Mouse (Mus musculus) forebrain, embryonic 15.5 days (tissue): ENCODE data around the gene Epor. TPM values are rescaled to one million over a fixed set of nuclear protein-coding genes. Genes with fewer than 3 reads are reported as not detected.

Experiments used
- ATAC-seq: fragments of 200-750 bp; cut with Nextera tagmentation; replicated peaks from 2 replicates; pipeline ENCODE4 v1.8.0; 2017; ENCODE audit warnings: mild to moderate bottlenecking, moderate TSS enrichment, moderate library complexity
- H3K27ac ChIP-seq: fragments of 300-500 bp; sonication (generic); replicated peaks from 2 replicates; pipeline ENCODE4 v1.5.1; 2015; ENCODE audit warnings: mild to moderate bottlenecking, inconsistent platforms
- H3K27me3 ChIP-seq: fragments of 300-500 bp; sonication (generic); 2 replicates; pipeline ENCODE4 v1.6.1; 2015; ENCODE audit warnings: inconsistent platforms
- H3K36me3 ChIP-seq: fragments of 300-500 bp; sonication (generic); 2 replicates; pipeline ENCODE4 v1.6.1; 2015; ENCODE audit warnings: mild to moderate bottlenecking, inconsistent platforms
- H3K4me1 ChIP-seq: fragments of 300-500 bp; sonication (generic); 2 replicates; pipeline ENCODE4 v1.6.1; 2015; ENCODE audit warnings: inconsistent platforms
- H3K4me2 ChIP-seq: fragments of 300-500 bp; sonication (generic); replicated peaks from 2 replicates; pipeline ENCODE4 v1.6.1; 2015; ENCODE audit warnings: mild to moderate bottlenecking, inconsistent platforms
- H3K4me3 ChIP-seq: fragments of 300-500 bp; sonication (generic); 2 replicates; pipeline ENCODE4 v1.5.1; 2015; ENCODE audit warnings: mild to moderate bottlenecking, inconsistent platforms
- H3K9ac ChIP-seq: fragments of 300-500 bp; sonication (generic); replicated peaks from 2 replicates; pipeline ENCODE4 v1.6.1; 2015; ENCODE audit warnings: mild to moderate bottlenecking, inconsistent platforms
- H3K9me3 ChIP-seq: fragments of 300-500 bp; sonication (generic); 2 replicates; pipeline ENCODE4 v1.6.1; 2016; ENCODE audit warnings: inconsistent platforms
- WGBS: fragments of 180-500 bp; shearing (Covaris S2); methylation state at CpG from one replicate; pipeline ENCODE4 v1.1.7; 2015; ENCODE audit warnings: mixed read lengths; 5-methylcytosine and 5-hydroxymethylcytosine counted together
- polyA plus RNA-seq: library from polyadenylated mRNA; unstranded; fragments of >200 nt; fragmentation: Nextera tagmentation; extraction: Ambion mirVana; gene quantifications from 2 replicates; pipeline ENCODE4 v1.2.1, GENCODE M21; 2015

The Epor gene
- polyA plus RNA-seq, 1 experiment from 2014 or later, result 1.7 TPM

DNA sequence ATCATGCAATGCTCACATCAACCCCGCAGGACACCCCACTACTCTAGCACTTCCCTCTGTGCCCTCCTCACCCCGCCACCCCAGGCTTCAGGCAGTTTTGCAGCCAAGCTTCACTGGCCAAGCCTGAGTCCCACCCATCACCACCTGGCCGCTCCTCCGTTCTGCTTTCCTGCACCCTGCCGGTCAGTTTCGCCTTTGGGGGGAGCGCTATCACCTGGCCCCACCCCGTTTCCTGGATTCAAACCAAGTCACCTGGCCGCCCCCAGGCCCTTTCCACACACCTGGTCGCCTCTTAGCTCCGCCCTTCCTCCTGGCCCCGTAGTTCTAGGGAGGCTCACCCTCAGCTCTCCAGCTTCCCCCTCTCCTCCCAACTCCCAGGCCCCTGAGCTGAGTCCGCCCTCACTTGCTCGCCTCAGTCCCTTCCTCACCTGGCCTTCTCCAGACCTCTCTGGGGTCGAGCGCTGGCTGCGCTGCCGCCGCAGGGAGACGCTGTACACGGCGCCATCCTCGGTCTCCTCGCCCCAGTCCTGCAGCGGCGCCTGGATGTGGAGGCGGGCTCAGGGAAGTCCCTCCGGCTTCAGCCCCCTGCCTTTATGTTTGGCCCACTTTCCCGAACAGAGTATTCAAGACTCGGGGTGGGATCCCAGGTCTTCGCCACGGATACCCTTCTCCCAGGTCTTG is 25.3 kb upstream of the Epor start:
- Histone ChIP-seq H3K9ac (peak overlapping the region; percentile 22; the same call in 1 of the 2 replicates), H3K27me3 (peaks cover 54% of the 10 kb centered on the region), H3K4me2 (peak overlapping the region; percentile 50), H3K27ac (no peak overlapping the region), H3K4me3 (peak overlapping the region; percentile 30), H3K4me1 (peaks cover 22% of the 10 kb centered on the region), H3K9me3 (no peaks in the 10 kb centered on the region), H3K36me3 (no peaks in the 10 kb centered on the region)
- 0 out of 2 replicates have a peak, but pooled peaks have one; percentile 24 for ATAC-seq
- WGBS, result under 1% methylated on average over 32 of the region's 32 CpGs

DNA sequence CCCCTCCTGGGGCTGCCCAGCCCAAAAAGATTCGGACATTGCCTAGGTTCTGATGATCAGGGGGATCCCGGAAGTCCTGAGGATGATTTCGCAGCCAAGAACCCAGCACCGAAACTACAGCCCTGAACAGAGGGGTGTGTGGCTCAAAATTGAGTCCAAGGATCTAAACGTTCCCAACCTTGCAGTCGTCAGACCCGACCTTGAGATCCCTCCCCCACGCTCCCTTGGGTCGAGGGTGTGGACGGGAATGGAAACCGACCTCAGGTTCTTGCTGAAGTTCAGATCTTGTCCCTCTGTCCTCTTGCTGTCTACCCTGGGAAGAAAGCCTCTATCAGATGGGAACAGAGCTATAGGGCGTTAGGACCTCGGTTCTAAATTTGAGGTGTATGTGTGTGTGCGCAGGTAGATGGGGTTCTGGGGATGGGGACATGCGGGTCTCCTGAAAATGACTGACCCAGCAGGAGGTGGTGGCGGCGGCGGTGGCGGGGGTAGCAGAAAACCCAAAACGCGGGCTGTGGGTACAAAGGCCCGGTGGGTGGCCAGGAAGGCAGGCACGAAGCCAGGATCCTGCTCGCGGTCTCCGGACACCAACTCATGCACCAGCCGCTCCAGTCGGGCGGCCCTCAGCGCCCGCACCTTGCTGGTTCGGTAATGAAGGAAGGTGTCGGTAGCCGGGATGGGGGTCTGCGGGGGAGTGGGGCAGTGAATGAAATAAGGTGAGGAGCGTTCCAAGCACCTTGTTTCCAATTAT is 24.5 kb upstream of the Epor start:
- peaks cover 22% of the 10 kb centered on the region for H3K4me1 ChIP-seq
- no peaks in the 10 kb centered on the region for H3K9me3 ChIP-seq
- H3K4me3 ChIP-seq, result peak overlapping the region; percentile 30; the same call in 1 of the 2 replicates
- H3K27ac ChIP-seq, result no peak overlapping the region
- H3K9ac ChIP-seq, result no peak overlapping the region
- peaks cover 57% of the 10 kb centered on the region for H3K27me3 ChIP-seq
- no peak for ATAC-seq
- 10% methylated on average over 33 of the region's 36 CpGs for WGBS
- peak overlapping the region; percentile 50; the same call in 1 of the 2 replicates for H3K4me2 ChIP-seq
- H3K36me3 ChIP-seq, result no peaks in the 10 kb centered on the region

DNA sequence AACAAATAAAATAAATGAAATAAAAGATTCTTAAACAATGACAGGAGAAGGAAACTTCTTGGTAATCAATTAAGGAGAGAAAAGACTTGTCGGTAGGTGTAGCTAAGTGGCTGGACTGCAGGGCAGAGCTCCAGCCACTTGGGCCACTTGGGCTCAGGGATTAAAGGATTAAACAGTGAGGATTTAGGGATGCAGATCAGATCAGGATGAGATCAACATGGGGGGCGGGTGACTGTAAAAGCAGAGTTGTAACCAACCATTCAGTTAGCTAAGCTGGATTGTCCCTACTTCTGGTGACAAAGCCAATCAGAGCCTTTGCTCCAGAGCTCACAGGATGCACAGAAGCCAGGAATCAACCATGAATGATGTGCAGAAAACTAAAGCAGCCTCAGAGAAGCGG is 20.6 kb upstream of the Epor start:
- 3% methylated on average over 3 of the region's 3 CpGs for WGBS
- no peak overlapping the region for H3K27ac ChIP-seq

DNA sequence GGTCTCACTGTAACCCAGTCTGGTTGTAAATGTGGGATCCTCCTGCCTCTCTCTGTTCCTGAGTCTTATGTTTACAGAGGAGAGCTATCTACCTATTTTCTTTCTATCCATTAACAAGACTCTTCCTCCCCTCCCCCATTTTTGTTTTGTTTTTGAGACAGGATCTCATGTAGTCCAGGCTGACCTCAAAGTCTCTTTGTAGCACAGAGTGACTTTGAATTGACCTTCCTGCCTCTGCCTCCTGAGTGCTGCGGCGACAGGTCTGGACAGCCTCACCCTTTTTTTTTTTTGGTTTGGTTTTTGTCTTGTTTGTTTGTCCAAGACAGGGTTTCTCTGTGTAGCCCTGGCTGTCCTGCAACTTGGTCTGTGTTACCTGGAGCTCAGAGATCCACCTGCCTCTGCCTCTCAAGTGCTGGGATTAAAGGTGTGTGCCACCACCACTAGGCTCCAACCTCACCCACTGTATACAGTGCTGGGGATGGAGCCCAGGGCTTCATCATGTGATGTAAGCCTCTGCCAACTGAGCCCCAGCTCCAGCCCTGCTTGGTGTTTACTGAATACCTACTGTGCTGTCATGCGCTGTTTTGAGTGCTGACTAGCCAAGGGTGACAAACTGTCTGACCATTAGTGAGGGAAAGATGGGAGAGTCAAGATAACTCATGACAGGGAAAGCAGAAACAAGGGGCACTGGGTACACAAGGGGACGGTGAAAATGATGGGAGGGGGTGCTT is 15.3 kb upstream of the Epor start:
- no peak overlapping the region for H3K4me3 ChIP-seq
- H3K9ac ChIP-seq, result no peak overlapping the region
- WGBS, result 92% methylated on average over 4 of the region's 4 CpGs
- no peaks in the 10 kb centered on the region for H3K36me3 ChIP-seq
- H3K4me2 ChIP-seq, result no peak overlapping the region
- H3K9me3 ChIP-seq, result no peaks in the 10 kb centered on the region
- no peak overlapping the region for H3K27ac ChIP-seq
- H3K27me3 ChIP-seq, result 0 out of 2 replicates have a peak, but pooled peaks cover 3% of the 10 kb centered on the region
- no peak for ATAC-seq
- peaks cover 10% of the 10 kb centered on the region for H3K4me1 ChIP-seq

More for the DNA sequence above, 20.6 kb upstream of the Epor start:
- Histone ChIP-seq H3K27me3 (peaks cover 30% of the 10 kb centered on the region), H3K4me3 (no peak overlapping the region), H3K9ac (no peak overlapping the region), H3K4me2 (no peak overlapping the region), H3K36me3 (no peaks in the 10 kb centered on the region), H3K9me3 (no peaks in the 10 kb centered on the region), H3K4me1 (peaks cover 11% of the 10 kb centered on the region)
- no peak for ATAC-seq

DNA sequence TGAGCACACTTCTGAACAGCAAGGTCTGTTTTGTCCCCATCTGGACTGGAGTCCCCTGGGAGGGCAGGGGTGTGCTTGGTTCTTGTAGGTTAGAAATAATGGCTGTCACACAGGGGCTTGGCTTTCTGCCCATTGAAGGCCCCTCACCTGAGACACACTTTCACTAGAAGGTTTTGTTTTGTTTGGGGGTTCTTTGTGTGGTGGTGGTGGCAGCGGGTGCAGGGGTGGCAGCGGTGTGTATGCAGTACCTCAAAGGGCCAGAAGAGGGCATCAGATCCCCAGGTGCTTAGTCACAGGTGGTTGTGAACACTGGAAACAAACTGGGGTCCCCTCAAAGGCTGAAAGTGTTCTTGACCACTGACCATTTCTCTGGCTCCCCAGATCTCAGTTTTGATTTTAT is 14.7 kb upstream of the Epor start:
- no peak overlapping the region for H3K4me2 ChIP-seq
- WGBS, result 22% methylated on average over 2 of the region's 2 CpGs
- H3K4me3 ChIP-seq, result no peak overlapping the region
- no peak overlapping the region for H3K9ac ChIP-seq
- H3K27me3 ChIP-seq, result no peaks in the 10 kb centered on the region
- peaks cover 10% of the 10 kb centered on the region for H3K4me1 ChIP-seq
- no peaks in the 10 kb centered on the region for H3K36me3 ChIP-seq
- ATAC-seq, result no peak
- H3K9me3 ChIP-seq, result no peaks in the 10 kb centered on the region
- no peak overlapping the region for H3K27ac ChIP-seq

DNA sequence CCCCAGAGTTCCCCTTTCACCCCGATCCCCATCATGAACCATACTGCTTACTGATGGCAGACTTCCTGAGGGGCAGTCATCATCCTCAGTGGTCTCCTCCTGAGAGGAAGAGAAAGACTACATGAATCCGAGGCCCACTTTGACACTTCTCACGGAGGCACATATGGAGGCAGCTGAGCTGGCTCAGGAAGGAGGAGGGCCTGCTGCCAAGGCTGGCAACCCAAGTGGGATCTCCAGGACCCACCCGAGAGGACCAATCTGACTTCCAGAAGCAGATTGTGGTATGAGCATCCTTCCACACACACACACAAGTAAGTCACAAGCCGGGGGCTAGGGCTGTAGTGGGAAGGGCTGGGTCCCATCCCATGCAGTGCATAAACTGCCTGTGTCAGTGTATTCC is 14.0 kb upstream of the Epor start:
- H3K4me3 ChIP-seq, result no peak overlapping the region
- H3K4me2 ChIP-seq, result no peak overlapping the region
- H3K9ac ChIP-seq, result no peak overlapping the region
- H3K36me3 ChIP-seq, result no peaks in the 10 kb centered on the region
- H3K27me3 ChIP-seq, result no peaks in the 10 kb centered on the region
- 59% methylated on average over 5 of the region's 5 CpGs for WGBS
- no peak overlapping the region for H3K27ac ChIP-seq
- ATAC-seq, result peak; percentile 41; the same call in 1 of the 2 replicates
- peaks cover 10% of the 10 kb centered on the region for H3K4me1 ChIP-seq
- no peaks in the 10 kb centered on the region for H3K9me3 ChIP-seq

DNA sequence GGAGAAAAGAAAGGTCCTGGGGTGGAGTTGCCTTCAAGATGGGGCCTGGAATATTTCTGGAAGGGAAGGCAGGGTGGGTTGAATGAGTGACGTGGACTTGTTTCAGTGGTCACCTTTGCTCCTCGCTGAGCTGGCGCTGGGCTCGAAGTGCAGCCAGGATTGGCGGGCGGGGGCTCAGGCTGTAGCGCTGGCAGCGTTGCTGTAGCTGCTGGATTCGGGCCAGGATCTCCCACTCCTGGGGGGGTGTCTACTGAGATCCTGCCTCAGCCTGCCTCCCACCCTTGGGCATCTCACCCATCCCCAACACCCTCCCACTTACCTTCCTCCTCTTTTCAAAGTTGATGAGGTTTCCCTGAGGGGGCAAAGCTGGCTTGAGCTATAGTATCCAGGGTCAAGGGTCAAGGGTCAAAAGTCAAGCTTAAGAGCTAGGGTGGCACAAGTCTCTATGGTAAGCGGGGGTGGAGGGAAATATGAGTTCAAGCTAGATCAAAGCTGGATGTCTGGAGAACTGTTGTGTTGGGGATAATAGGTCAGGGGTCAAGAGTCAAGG is 13.4 kb upstream of the Epor start:
- 71% methylated on average over 10 of the region's 10 CpGs for WGBS

DNA sequence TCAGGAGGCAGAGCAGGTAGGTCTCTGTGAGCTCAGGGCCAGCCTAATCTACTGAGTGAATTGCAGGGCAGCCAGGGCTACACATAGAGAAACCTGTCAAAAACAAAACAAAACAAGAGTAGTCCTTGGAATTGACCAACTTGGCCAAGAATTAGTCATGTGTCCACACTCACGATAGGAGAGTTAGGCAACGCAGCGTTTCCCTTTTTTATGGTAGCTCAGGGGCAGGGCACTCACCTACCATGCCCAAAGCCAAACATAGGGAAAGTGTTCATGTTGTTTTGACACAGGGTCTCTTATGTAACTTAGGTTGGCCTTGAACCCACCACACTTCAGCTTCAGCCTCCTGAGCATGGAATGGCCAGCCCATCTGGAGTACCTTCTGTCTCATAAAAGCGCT is 6.0 kb upstream of the Epor start:
- 95% methylated on average over 4 of the region's 4 CpGs for WGBS
- no peaks in the 10 kb centered on the region for H3K9me3 ChIP-seq
- ATAC-seq, result no peak

More for the DNA sequence above, 13.4 kb upstream of the Epor start:
- ATAC-seq, result no peak
- Histone ChIP-seq H3K27ac (no peak overlapping the region), H3K4me2 (no peak overlapping the region), H3K4me1 (peaks cover 10% of the 10 kb centered on the region), H3K9me3 (no peaks in the 10 kb centered on the region), H3K9ac (no peak overlapping the region), H3K36me3 (no peaks in the 10 kb centered on the region), H3K4me3 (no peak overlapping the region), H3K27me3 (no peaks in the 10 kb centered on the region)

DNA sequence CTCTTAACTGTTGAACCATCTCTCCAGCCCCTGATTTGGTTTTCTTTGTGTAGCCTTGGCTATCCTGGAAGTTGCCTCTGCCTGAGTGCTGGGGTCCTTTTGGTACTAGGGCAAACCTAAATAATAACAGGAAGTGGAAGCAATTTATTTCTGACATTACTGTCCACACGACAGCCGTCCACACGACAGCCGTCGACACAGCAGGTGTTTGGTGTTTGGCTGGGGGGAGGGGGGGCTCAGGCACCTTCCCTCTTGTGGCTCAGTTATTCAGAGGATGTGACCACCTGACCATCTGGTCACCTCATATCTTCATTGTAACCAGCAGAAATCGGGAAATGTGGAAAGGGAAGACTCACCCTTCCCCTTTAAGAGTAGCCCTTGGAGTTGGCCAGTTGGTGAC is 5.6 kb upstream of the Epor start:
- Histone ChIP-seq H3K9me3 (no peaks in the 10 kb centered on the region), H3K4me2 (no peak overlapping the region), H3K4me3 (no peak overlapping the region), H3K27ac (no peak overlapping the region), H3K4me1 (no peaks in the 10 kb centered on the region), H3K9ac (no peak overlapping the region), H3K36me3 (no peaks in the 10 kb centered on the region), H3K27me3 (peaks cover 4% of the 10 kb centered on the region; the same call in 1 of the 2 replicates)
- 72% methylated on average over 6 of the region's 6 CpGs for WGBS
- ATAC-seq, result no peak

More for the DNA sequence above, 6.0 kb upstream of the Epor start:
- H3K27ac ChIP-seq, result no peak overlapping the region
- H3K9ac ChIP-seq, result no peak overlapping the region
- H3K36me3 ChIP-seq, result no peaks in the 10 kb centered on the region
- no peak overlapping the region for H3K4me3 ChIP-seq
- H3K4me1 ChIP-seq, result no peaks in the 10 kb centered on the region
- H3K27me3 ChIP-seq, result peaks cover under 1% of the 10 kb centered on the region; the same call in 1 of the 2 replicates
- no peak overlapping the region for H3K4me2 ChIP-seq

DNA sequence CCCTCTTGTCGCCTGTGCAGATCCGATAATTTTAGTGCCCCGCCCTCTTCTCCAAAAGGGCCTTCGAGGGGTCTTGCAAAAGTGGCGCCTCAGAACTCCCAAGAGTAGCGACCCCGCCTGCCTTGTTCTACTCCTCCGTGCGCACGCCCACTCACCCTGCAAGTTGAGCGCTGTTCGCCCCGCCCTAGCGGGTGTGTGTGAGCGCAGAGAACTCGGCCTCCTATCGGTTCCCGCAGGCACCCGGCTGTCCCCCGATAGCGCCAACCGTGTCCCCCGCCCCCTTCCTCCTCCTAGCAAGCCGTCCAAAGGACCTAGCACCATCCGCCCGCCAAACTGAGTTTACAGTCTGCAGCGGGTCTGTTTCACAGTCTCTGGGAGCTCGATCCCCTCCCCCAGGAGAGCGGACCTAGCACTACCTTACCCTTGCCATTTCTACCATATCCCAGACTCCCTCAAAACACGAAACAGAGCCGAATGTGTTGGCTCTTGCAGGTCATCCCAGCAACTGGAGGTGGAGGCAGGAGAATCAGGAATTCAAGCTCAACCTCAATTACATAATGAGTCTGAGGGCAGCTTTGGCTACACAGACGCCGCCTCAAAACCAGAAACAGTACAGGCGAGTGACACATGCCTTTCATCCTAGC is 768 bp downstream of the Epor start:
- peaks cover 20% of the 10 kb centered on the region for H3K4me1 ChIP-seq
- H3K36me3 ChIP-seq, result 0 out of 2 replicates have a peak, but pooled peaks cover 3% of the 10 kb centered on the region
- H3K27ac ChIP-seq, result no peak overlapping the region
- H3K27me3 ChIP-seq, result peaks cover 51% of the 10 kb centered on the region
- peak overlapping the region; percentile 18; the same call in 1 of the 2 replicates for H3K9ac ChIP-seq
- no peaks in the 10 kb centered on the region for H3K9me3 ChIP-seq
- peak overlapping the region; percentile 39 for H3K4me3 ChIP-seq
- WGBS, result 4% methylated on average over 34 of the region's 34 CpGs
- peak overlapping the region; percentile 58 for H3K4me2 ChIP-seq
- ATAC-seq, result peak; percentile 74

DNA sequence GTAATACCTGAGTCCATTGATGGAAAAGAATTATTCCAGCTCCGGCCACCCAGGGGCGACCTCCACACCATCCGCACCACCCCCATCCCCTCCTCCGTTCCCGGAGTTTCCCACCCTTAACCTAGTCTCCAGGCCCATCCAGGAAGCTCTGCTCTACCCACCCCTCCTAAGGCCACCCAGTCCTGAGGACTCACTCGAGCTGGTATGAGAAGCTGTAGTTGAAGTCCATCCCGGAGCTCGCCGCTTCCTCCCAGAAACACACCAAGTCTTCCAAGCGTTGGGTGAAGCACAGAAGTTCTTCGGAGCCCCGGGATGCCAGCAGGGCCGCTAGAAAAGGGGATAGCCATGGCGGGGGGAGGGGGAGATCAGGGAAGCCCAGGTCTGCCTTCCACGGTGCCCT is 1.3 kb downstream of the Epor start:
- Histone ChIP-seq H3K36me3 (0 out of 2 replicates have a peak, but pooled peaks cover 3% of the 10 kb centered on the region), H3K27ac (no peak overlapping the region), H3K27me3 (peaks cover 51% of the 10 kb centered on the region), H3K4me1 (peaks cover 20% of the 10 kb centered on the region), H3K4me3 (peak overlapping the region; percentile 39), H3K9ac (peak overlapping the region; percentile 18; the same call in 1 of the 2 replicates), H3K4me2 (peak overlapping the region; percentile 58), H3K9me3 (no peaks in the 10 kb centered on the region)
- ATAC-seq, result peak; percentile 42
- 0% methylated on average over 15 of the region's 15 CpGs for WGBS
